Mouse (Mus musculus): ENCODE data around the gene Atl3. TPM values are rescaled to one million over a fixed set of nuclear protein-coding genes. Genes with fewer than 3 reads are reported as not detected.
A peak's percentile ranks its signal among the peaks of the same experiment; 100 is the strongest.

Atl3 gene
- polyA plus RNA-seq, 2 experiments = 7.3 to 7.5 TPM

- 32% methylated on average over 1 of the region's 1 CpGs for WGBS (ENCODE audit: insufficient replicate concordance)
- Histone ChIP-seq H3K27ac (no peak overlapping the region), H3K27me3 (ENCODE audit: control insufficient read depth, insufficient read depth, low read length) (no peaks in the 10 kb centered on the region), H3K9me3 (ENCODE audit: control insufficient read depth, low read length) (no peaks in the 10 kb centered on the region), H3K4me1 (replicated peaks; ENCODE audit: control insufficient read depth in 2 of 2, insufficient read depth in 2 of 2, low read length in 1 of 2) (peaks cover 2 to 5% of the 10 kb centered on the region in 2 experiments; a peak in 3 of 4 replicates), H3K4me2 (ENCODE audit: low read depth) (no peak overlapping the region), H3K4me3 (ENCODE audit: insufficient read depth in 1 of 2, low read depth in 2 of 2, low read length in 2 of 2) (no peak overlapping the region), H3K36me3 (replicated peaks; ENCODE audit: control insufficient read depth, insufficient read depth, low read depth) (no peaks in the 10 kb centered on the region; the same call in none of the 2 replicates), H3K9ac (replicated peaks) (no peak overlapping the region)
- no peak for ATAC-seq (ENCODE audit: insufficient read depth)
- TF ChIP-seq EP300 (IDR thresholded peaks at IDR 0.05; ENCODE audit: low read depth) = no peak
- no peak for TF ChIP-seq CTCF (IDR thresholded peaks at IDR 0.05; ENCODE audit: low read depth)
- no peak for DNase-seq (ENCODE audit: low read depth in 3 of 3, low spot score in 3 of 3)
These were observed 22.6 kb downstream of the Atl3 start for GRCm38 (mm10) chr19:7516437-7516836.

DNA sequence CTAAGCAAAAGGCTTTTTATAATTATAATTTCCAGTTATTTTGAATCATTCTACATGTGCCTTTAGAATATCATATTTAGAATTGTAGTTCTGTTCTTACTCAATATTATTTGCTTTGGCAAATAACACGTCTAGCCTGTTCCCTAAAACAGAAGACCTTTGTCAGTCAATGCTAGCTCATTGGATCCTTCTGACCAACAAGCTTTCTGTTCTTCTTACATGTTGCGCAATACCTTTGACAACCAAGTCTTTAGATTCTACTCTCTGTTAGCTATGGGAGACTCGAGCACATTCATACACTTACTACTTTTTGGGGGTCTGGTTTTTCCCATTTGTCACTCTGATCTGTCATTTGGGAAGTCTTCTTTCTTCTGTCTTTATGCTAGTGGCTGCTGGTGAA is 27.8 kb downstream of the Atl3 start:
- Histone ChIP-seq H3K9ac (replicated peaks) (no peak overlapping the region), H3K36me3 (replicated peaks; ENCODE audit: control insufficient read depth, insufficient read depth, low read depth) (peaks cover 22% of the 10 kb centered on the region), H3K9me3 (ENCODE audit: control insufficient read depth, low read length) (no peaks in the 10 kb centered on the region), H3K4me3 (ENCODE audit: insufficient read depth in 1 of 2, low read depth in 2 of 2, low read length in 2 of 2) (no peak overlapping the region), H3K27me3 (ENCODE audit: control insufficient read depth, insufficient read depth, low read length) (no peaks in the 10 kb centered on the region), H3K4me1 (replicated peaks; ENCODE audit: control insufficient read depth in 2 of 2, insufficient read depth in 2 of 2, low read length in 1 of 2) (no peaks in the 10 kb centered on the region), H3K4me2 (ENCODE audit: low read depth) (no peak overlapping the region), H3K27ac (no peak overlapping the region)
- 83% methylated on average over 3 of the region's 3 CpGs for WGBS (ENCODE audit: insufficient replicate concordance)
- DNase-seq (ENCODE audit: low read depth in 3 of 3, low spot score in 3 of 3) (no peak), ATAC-seq (ENCODE audit: insufficient read depth) (no peak)
- no peak for TF ChIP-seq CTCF (IDR thresholded peaks at IDR 0.05; ENCODE audit: low read depth)
- TF ChIP-seq EP300 (IDR thresholded peaks at IDR 0.05; ENCODE audit: low read depth) = no peak

DNA sequence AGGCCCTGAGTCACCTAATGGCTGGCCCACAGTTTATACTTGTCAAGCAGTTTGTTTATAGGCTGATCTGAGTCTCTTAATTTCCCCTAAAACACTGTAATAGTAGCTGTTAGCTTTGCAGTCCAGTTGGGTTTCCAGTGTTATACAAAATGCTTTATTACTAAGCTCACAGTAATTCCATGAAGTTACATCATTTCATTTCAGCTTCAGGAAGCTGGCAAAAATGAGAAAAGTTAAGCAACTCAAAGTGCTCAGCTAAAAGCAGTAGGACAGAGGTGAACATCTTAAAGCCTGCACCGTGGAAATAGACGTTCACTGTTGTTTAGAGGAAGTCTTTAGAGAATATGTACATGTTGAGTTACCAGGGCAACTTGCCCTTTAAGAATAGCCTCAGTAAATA is 29.0 kb downstream of the Atl3 start:
- H3K4me2 ChIP-seq (ENCODE audit: low read depth) = no peak overlapping the region
- no peaks in the 10 kb centered on the region for H3K4me1 ChIP-seq (replicated peaks; ENCODE audit: control insufficient read depth in 2 of 2, insufficient read depth in 2 of 2, low read length in 1 of 2)
- H3K4me3 ChIP-seq (ENCODE audit: insufficient read depth in 1 of 2, low read depth in 2 of 2, low read length in 2 of 2) = no peak overlapping the region
- DNase-seq (ENCODE audit: low read depth in 3 of 3, low spot score in 3 of 3) = no peak
- ATAC-seq (ENCODE audit: insufficient read depth) = no peak
- no peaks in the 10 kb centered on the region for H3K27me3 ChIP-seq (ENCODE audit: control insufficient read depth, insufficient read depth, low read length)
- no peaks in the 10 kb centered on the region for H3K9me3 ChIP-seq (ENCODE audit: control insufficient read depth, low read length)
- TF ChIP-seq EP300 (IDR thresholded peaks at IDR 0.05; ENCODE audit: low read depth) (no peak), CTCF (IDR thresholded peaks at IDR 0.05; ENCODE audit: low read depth) (no peak)
- H3K9ac ChIP-seq (replicated peaks) = no peak overlapping the region
- H3K36me3 ChIP-seq (replicated peaks; ENCODE audit: control insufficient read depth, insufficient read depth, low read depth) = peaks cover 25% of the 10 kb centered on the region
- 87% methylated on average over 2 of the region's 2 CpGs for WGBS (ENCODE audit: insufficient replicate concordance)
- no peak overlapping the region for H3K27ac ChIP-seq

- Histone ChIP-seq H3K4me1 (replicated peaks; ENCODE audit: control insufficient read depth in 2 of 2, insufficient read depth in 2 of 2, low read length in 1 of 2) (no peaks in the 10 kb centered on the region), H3K36me3 (replicated peaks; ENCODE audit: control insufficient read depth, insufficient read depth, low read depth) (peaks cover 25% of the 10 kb centered on the region), H3K27ac (no peak overlapping the region), H3K9ac (replicated peaks) (no peak overlapping the region), H3K4me2 (ENCODE audit: low read depth) (no peak overlapping the region), H3K4me3 (ENCODE audit: insufficient read depth in 1 of 2, low read depth in 2 of 2, low read length in 2 of 2) (no peak overlapping the region), H3K27me3 (ENCODE audit: control insufficient read depth, insufficient read depth, low read length) (no peaks in the 10 kb centered on the region), H3K9me3 (ENCODE audit: control insufficient read depth, low read length) (no peaks in the 10 kb centered on the region)
- ATAC-seq (ENCODE audit: insufficient read depth) = no peak
- no peak for DNase-seq (ENCODE audit: low read depth in 3 of 3, low spot score in 3 of 3)
- TF ChIP-seq EP300 (IDR thresholded peaks at IDR 0.05; ENCODE audit: low read depth) (no peak), CTCF (IDR thresholded peaks at IDR 0.05; ENCODE audit: low read depth) (peak; percentile 31; the same call in 1 of the 2 replicates)
- 71% methylated on average over 1 of the region's 1 CpGs for WGBS (ENCODE audit: insufficient replicate concordance)
These were observed 29.5 kb downstream of the Atl3 start for GRCm38 (mm10) chr19:7523292-7523691.

- no peak overlapping the region for H3K4me2 ChIP-seq (ENCODE audit: low read depth)
- DNase-seq (ENCODE audit: low read depth in 3 of 3, low spot score in 3 of 3) (no peak), ATAC-seq (ENCODE audit: insufficient read depth) (no peak)
- no peaks in the 10 kb centered on the region for H3K27me3 ChIP-seq (ENCODE audit: control insufficient read depth, insufficient read depth, low read length)
- TF ChIP-seq CTCF (IDR thresholded peaks at IDR 0.05; ENCODE audit: low read depth) = no peak
- TF ChIP-seq EP300 (IDR thresholded peaks at IDR 0.05; ENCODE audit: low read depth) = no peak
- H3K4me3 ChIP-seq (ENCODE audit: insufficient read depth in 1 of 2, low read depth in 2 of 2, low read length in 2 of 2) = no peak overlapping the region
- no peaks in the 10 kb centered on the region for H3K4me1 ChIP-seq (replicated peaks; ENCODE audit: control insufficient read depth in 2 of 2, insufficient read depth in 2 of 2, low read length in 1 of 2)
- H3K9ac ChIP-seq (replicated peaks) = no peak overlapping the region
- no peaks in the 10 kb centered on the region for H3K9me3 ChIP-seq (ENCODE audit: control insufficient read depth, low read length)
- peaks cover 25% of the 10 kb centered on the region for H3K36me3 ChIP-seq (replicated peaks; ENCODE audit: control insufficient read depth, insufficient read depth, low read depth)
- H3K27ac ChIP-seq = no peak overlapping the region
These were observed 29.9 kb downstream of the Atl3 start for GRCm38 (mm10) chr19:7523781-7524180.
